Mouse (Mus musculus) heart, adult 8-10 months (tissue): ENCODE data around the gene Kansl3. TPM values are rescaled to one million over a fixed set of nuclear protein-coding genes. Genes with fewer than 3 reads are reported as not detected.

Source experiments
- microRNA-seq: library from miRNA; unstranded; fragments of <30 nt; microRNA quantifications from one replicate; pipeline ENCODE4 v1.2.0, GENCODE M21; 2022
- total RNA-seq, 4 experiments: library from RNA; stranded (reverse); gene quantifications; 2 replicates each; pipeline ENCODE4 v1.2.4; 2022

The Kansl3 gene
- total RNA-seq, 4 experiments from 2014 or later = 46.9 to 76.4 (median 65.2) TPM

Small RNAs within 50 kb of the gene (microRNA-seq; reads per million reads assigned to microRNA genes)
- not detected for gene Mir6898

Other genes starting within 250 kb of the Kansl3 start
- 10 to 100 TPM; 26.8 to 31.9 (median 28.4) TPM for gene Uggt1, start 124.5 kb downstream of the Kansl3 start, total RNA-seq
- gene Neurl3, start 94.5 kb downstream of the Kansl3 start, total RNA-seq = 1 to 10 TPM; 2.0 to 4.4 (median 2.8) TPM
- 10 to 100 TPM in 2 of 4 experiments, 1 to 10 TPM in 2; 4.7 to 16.6 (median 9.9) TPM for gene Arid5a, start 61.4 kb downstream of the Kansl3 start, total RNA-seq
- not detected for gene Fer1l5, start 3.1 kb upstream of the Kansl3 start, total RNA-seq
- gene Lman2l, start 76.1 kb upstream of the Kansl3 start, total RNA-seq = 10 to 100 TPM; 26.3 to 29.4 (median 27.8) TPM
- gene Cnnm4, start 102.4 kb upstream of the Kansl3 start, total RNA-seq = 1 to 10 TPM; 3.7 to 5.2 (median 4.7) TPM
- gene Cnnm3, start 142.7 kb upstream of the Kansl3 start, total RNA-seq = 10 to 100 TPM in 3 of 4 experiments, 1 to 10 TPM in 1; 8.6 to 16.3 (median 11.7) TPM
- gene Ankrd23, start 167.7 kb upstream of the Kansl3 start, total RNA-seq = 100 to 1,000 TPM; 251 to 540 (median 405) TPM
- 100 to 1,000 TPM; 132 to 332 (median 244) TPM for gene Gm42417, start 170.2 kb upstream of the Kansl3 start, total RNA-seq
- gene Ankrd39, start 178.3 kb upstream of the Kansl3 start, total RNA-seq = 1 to 10 TPM; 5.4 to 8.2 (median 7.1) TPM
- 10 to 100 TPM; 10.8 to 13.4 (median 11.2) TPM for gene Sema4c, start 189.2 kb upstream of the Kansl3 start, total RNA-seq